Mouse (Mus musculus): ENCODE measurements at regions not wholly inside any gene's neighbourhood (a gene's known extent, or its start where the extent isn't known, plus 50 kb on each side); places are given as distances from the start of the nearest gene placed in this dataset.
"Not testable (repeated sequence)": the region's sequence is repeated elsewhere in the genome, so short reads cannot be mapped to it uniquely, and the experiment has no call there.

DNA sequence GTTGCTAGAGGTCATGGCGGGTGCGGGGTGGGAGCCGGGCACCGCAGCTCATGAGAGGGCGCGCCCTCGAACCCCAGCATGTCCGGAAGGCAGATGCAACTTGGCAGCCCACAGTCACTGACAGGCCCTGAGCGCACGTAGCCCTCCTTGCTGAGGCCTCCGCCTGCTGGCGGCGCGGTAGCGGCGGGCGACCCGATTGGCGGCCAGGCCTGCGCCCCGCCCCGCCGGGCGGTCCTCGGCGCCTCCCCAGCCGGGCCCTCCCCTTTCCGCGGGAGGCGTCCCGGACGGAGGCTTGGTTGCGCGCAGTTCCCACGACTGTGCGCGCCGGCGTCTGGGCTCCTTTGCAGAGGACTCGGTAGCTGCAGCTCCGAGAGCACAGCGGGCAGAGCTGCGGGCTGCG is 301.9 kb downstream of the Hpcal1 start:
- DNase-seq, result peak; percentile 2 to 12

DNA sequence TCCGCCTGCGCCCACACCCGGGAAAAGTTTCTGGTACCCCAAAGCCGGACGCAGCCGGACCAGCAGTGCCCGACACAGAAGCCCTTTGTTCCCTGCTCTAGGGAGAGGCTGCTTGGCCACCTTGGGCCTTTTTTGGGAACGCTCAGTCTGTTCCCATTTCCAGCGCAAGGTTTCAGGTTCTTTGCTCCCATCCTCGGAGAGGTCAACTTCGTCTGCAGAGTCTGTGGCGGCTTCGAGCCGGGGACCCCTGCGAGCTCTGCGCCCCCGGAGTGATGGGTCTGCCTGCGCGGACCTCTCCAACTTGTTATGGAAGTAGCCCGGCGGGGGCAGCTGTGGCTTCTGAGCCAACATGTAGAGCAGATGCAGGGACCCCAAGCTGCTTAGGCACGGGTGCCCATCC is 302.7 kb downstream of the Hpcal1 start:
- DNase-seq, result not testable (repeated sequence)
